19 mouse cellular contexts compared by ENCODE assay signal in the genomic region with DNA sequence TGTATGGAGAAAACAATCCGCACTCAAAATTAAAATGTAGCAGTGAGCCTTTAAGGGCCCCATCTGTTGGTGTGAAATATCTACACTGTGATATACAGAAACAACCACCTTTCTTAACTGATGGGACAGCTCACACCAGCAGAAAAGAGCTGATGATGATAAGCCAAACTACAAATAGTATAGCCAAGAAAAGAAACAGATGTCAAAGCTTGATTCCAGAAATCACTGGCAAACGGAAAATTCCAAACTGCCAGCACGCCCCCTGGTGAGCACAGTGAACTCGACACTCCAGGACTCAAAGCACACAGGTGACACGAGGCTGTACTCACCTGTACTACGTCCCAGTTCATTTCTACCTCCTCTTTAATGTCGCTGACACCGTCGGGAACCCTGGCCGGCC. TPM values are rescaled to one million over a fixed set of nuclear protein-coding genes. Genes with fewer than 3 reads are reported as not detected.
A peak's percentile ranks its signal among the peaks of the same experiment; 100 is the strongest.
DNase-seq lines count a peak whose midpoint lies in the region; ATAC-seq and TF ChIP-seq lines count a peak whose summit lies in the region.
"Had no signal": no experiment of that assay in that cellular context is flagged by ENCODE, and none has a peak within 500 bp of the region (broad histone marks: within the 10 kb centered on the region; RNA-seq: fewer than 3 reads in every experiment).

No protein-coding gene starts in this region.

- no peak overlapping the region for H3K4me3 ChIP-seq in heart, adult 2 months
- H3K4me3 ChIP-seq in liver, embryonic 14.5 days (ENCODE audit: insufficient read depth in 1 of 2, low read depth in 2 of 2, low read length in 2 of 2), result no peak overlapping the region
- H3K4me3 ChIP-seq in liver, postnatal 0 days (ENCODE audit: low read depth, low read length), result no peak overlapping the region
- H3K4me3 ChIP-seq in ES-E14 (ENCODE audit: insufficient read depth in 1 of 2, low read depth in 1 of 2, low read length in 2 of 2, poor library complexity in 1 of 2, severe bottlenecking in 1 of 2), result no peak overlapping the region
- H3K4me3 ChIP-seq: embryonic facial prominence, embryonic 15.5 days; forebrain, embryonic 15.5 days; heart, embryonic 15.5 days; hindbrain, embryonic 15.5 days; kidney, embryonic 15.5 days; neural tube, embryonic 12.5 days had no signal

- intact Hi-C loops in heart, adult 2 months (cut with DNase I), result no loop called here

- H3K27me3 ChIP-seq in heart, adult 2 months (ENCODE audit: control insufficient read depth, insufficient read depth, low read length), result no peaks in the 10 kb centered on the region
- H3K27me3 ChIP-seq in liver, embryonic 14.5 days (ENCODE audit: control insufficient read depth, insufficient read depth, low read length), result no peaks in the 10 kb centered on the region
- H3K27me3 ChIP-seq in liver, postnatal 0 days (ENCODE audit: insufficient read depth, low read length), result no peaks in the 10 kb centered on the region
- H3K27me3 ChIP-seq: embryonic facial prominence, embryonic 15.5 days; forebrain, embryonic 15.5 days; heart, embryonic 15.5 days; hindbrain, embryonic 15.5 days; kidney, embryonic 15.5 days; neural tube, embryonic 12.5 days had no signal

- no peaks in the 10 kb centered on the region for H3K36me3 ChIP-seq in heart, adult 2 months (ENCODE audit: control insufficient read depth, insufficient read depth, low read length)
- H3K36me3 ChIP-seq in liver, embryonic 14.5 days (replicated peaks; ENCODE audit: control insufficient read depth, insufficient read depth, low read depth), result peaks cover 22% of the 10 kb centered on the region
- H3K36me3 ChIP-seq in liver, postnatal 0 days (replicated peaks; ENCODE audit: insufficient read depth, low read length), result peaks cover 65% of the 10 kb centered on the region
- peaks cover 33% of the 10 kb centered on the region for H3K36me3 ChIP-seq in ES-E14 (ENCODE audit: control insufficient read depth, insufficient read depth, low read length, poor library complexity, severe bottlenecking)

- no peaks in the 10 kb centered on the region for H3K79me2 ChIP-seq in heart, adult 2 months (replicated peaks; ENCODE audit: control insufficient read depth, insufficient read depth, low read length)

- no peaks in the 10 kb centered on the region for H3K9me3 ChIP-seq in liver, embryonic 14.5 days (ENCODE audit: control insufficient read depth, low read length)
- H3K9me3 ChIP-seq in liver, postnatal 0 days (ENCODE audit: low read length), result no peaks in the 10 kb centered on the region
- H3K9me3 ChIP-seq in ES-E14 (ENCODE audit: control insufficient read depth, insufficient read depth, low read depth, low read length), result no peaks in the 10 kb centered on the region
- H3K9me3 ChIP-seq: embryonic facial prominence, embryonic 15.5 days; forebrain, embryonic 15.5 days; heart, embryonic 15.5 days; hindbrain, embryonic 15.5 days; kidney, embryonic 15.5 days; neural tube, embryonic 12.5 days had no signal

- H3K27ac ChIP-seq in heart, adult 2 months, result no peak overlapping the region
- no peak overlapping the region for H3K27ac ChIP-seq in liver, embryonic 14.5 days
- H3K27ac ChIP-seq in liver, postnatal 0 days (ENCODE audit: low read depth), result no peak overlapping the region
- peak overlapping the region; percentile 44; the same call in 1 of the 2 replicates for H3K27ac ChIP-seq in ES-E14 (ENCODE audit: insufficient read depth, low read depth, low read length, poor library complexity, severe bottlenecking)
- H3K27ac ChIP-seq: embryonic facial prominence, embryonic 15.5 days; forebrain, embryonic 15.5 days; heart, embryonic 15.5 days; hindbrain, embryonic 15.5 days; kidney, embryonic 15.5 days; neural tube, embryonic 12.5 days had no signal

- no peak for TF ChIP-seq EP300 in heart, adult 2 months (IDR thresholded peaks at IDR 0.05; ENCODE audit: insufficient read depth, low read depth, low read length)
- TF ChIP-seq EP300 in liver, embryonic 14.5 days (IDR thresholded peaks at IDR 0.05; ENCODE audit: low read depth), result no peak
- no peak for TF ChIP-seq EP300 in liver, postnatal 0 days (IDR thresholded peaks at IDR 0.05; ENCODE audit: low read depth)

- ATAC-seq in liver, embryonic 14.5 days (ENCODE audit: insufficient read depth), result no peak
- no peak for ATAC-seq in liver, postnatal 0 days
- peak; percentile 68 for ATAC-seq in megakaryocyte progenitor cell, adult 5-6 weeks (replicated peaks; ENCODE audit: poor library complexity)
- ATAC-seq: forebrain, embryonic 15.5 days had no signal

- TF ChIP-seq POLR2A in heart, adult 2 months (IDR thresholded peaks at IDR 0.05; ENCODE audit: insufficient read depth, low read depth, low read length), result no peak

- TF ChIP-seq CTCF in heart, adult 2 months (IDR thresholded peaks at IDR 0.05), result peak; percentile 6; the same call in 1 of the 2 replicates
- peak; percentile 33; the same call in 1 of the 2 replicates for TF ChIP-seq CTCF in liver, embryonic 14.5 days (IDR thresholded peaks at IDR 0.05; ENCODE audit: low read depth)
- TF ChIP-seq CTCF in liver, postnatal 0 days (IDR thresholded peaks at IDR 0.05; ENCODE audit: low read depth), result no peak

- H3K4me2 ChIP-seq in liver, embryonic 14.5 days (ENCODE audit: low read depth), result no peak overlapping the region
- no peak overlapping the region for H3K4me2 ChIP-seq in liver, postnatal 0 days (ENCODE audit: low read depth, low read length)
- H3K4me2 ChIP-seq: embryonic facial prominence, embryonic 15.5 days; forebrain, embryonic 15.5 days; heart, embryonic 15.5 days; hindbrain, embryonic 15.5 days; kidney, embryonic 15.5 days; neural tube, embryonic 12.5 days had no signal

- WGBS in heart, adult 2 months, result 81% methylated on average over 10 of the region's 10 CpGs
- whole genome bisulfite sequencing in liver, embryonic 14.5 days (ENCODE audit: insufficient replicate concordance), result 82% methylated on average over 10 of the region's 10 CpGs
- 85% methylated on average over 10 of the region's 10 CpGs for WGBS in liver, postnatal 0 days (ENCODE audit: insufficient replicate concordance)

- in situ Hi-C loops in ES-E14 (cut with MboI; ENCODE audit: low sequenced_read_pairs in 2 of 2, unreplicated experiment in 2 of 2), result no loop called here

- no peaks in the 10 kb centered on the region for H3K4me1 ChIP-seq in heart, adult 2 months (ENCODE audit: control insufficient read depth, insufficient read depth, low read length)
- H3K4me1 ChIP-seq in liver, embryonic 14.5 days (replicated peaks; ENCODE audit: control insufficient read depth in 2 of 2, insufficient read depth in 2 of 2, low read length in 1 of 2), result no peaks in the 10 kb centered on the region
- H3K4me1 ChIP-seq in liver, postnatal 0 days (ENCODE audit: insufficient read depth), result no peaks in the 10 kb centered on the region
- H3K4me1 ChIP-seq in ES-E14 (ENCODE audit: control insufficient read depth in 2 of 2, insufficient read depth in 2 of 2, low read length in 2 of 2, poor library complexity in 1 of 2), result peaks cover 2 to 10% of the 10 kb centered on the region in 2 experiments; a peak in 3 of 4 replicates
- H3K4me1 ChIP-seq: embryonic facial prominence, embryonic 15.5 days; forebrain, embryonic 15.5 days; heart, embryonic 15.5 days; hindbrain, embryonic 15.5 days; kidney, embryonic 15.5 days; neural tube, embryonic 12.5 days had no signal

- DNase-seq in heart, adult 2 months, result no peak
- no peak for DNase-seq in heart, adult 11 months
- no peak for DNase-seq in liver, embryonic 14.5 days (ENCODE audit: low read depth in 3 of 3, low spot score in 3 of 3)
- no peak for DNase-seq in liver, postnatal 0 days
- no peak for DNase-seq in ES-E14 (ENCODE audit: low read depth, low spot score)
- DNase-seq in spleen, postnatal 14 days (ENCODE audit: low spot score in 2 of 2), result no peak
- DNase-seq: cerebellum, postnatal 14 days; gastrocnemius, postnatal 14 days; layer of hippocampus, postnatal 36 days; lung, postnatal 14 days; midbrain, embryonic 14.5 days; thymus, adult 2 months had no signal

- H3K9ac ChIP-seq in heart, adult 2 months (ENCODE audit: low read depth, low read length), result no peak overlapping the region
- no peak overlapping the region for H3K9ac ChIP-seq in liver, embryonic 14.5 days (replicated peaks)
- H3K9ac ChIP-seq in liver, postnatal 0 days (replicated peaks), result no peak overlapping the region
- H3K9ac ChIP-seq in ES-E14 (ENCODE audit: insufficient read depth, low read depth, low read length, poor library complexity, severe bottlenecking), result no peak overlapping the region
- H3K9ac ChIP-seq: embryonic facial prominence, embryonic 15.5 days; forebrain, embryonic 15.5 days; heart, embryonic 15.5 days; hindbrain, embryonic 15.5 days; kidney, embryonic 15.5 days; neural tube, embryonic 12.5 days had no signal

TF ChIP-seq in ES-E14, 5 proteins besides CTCF, POLR2A, EP300 and RAD21:
- TF ChIP-seq ZC3H11A (IDR thresholded peaks at IDR 0.05; ENCODE audit: borderline replicate concordance, low read depth, low read length) (no peak), MAFK (IDR thresholded peaks at IDR 0.05; ENCODE audit: insufficient read depth, low read depth, low read length) (no peak), CHD2 (IDR thresholded peaks at IDR 0.05; ENCODE audit: low read depth, low read length) (no peak), ZNF384 (IDR thresholded peaks at IDR 0.05; ENCODE audit: low read depth, low read length) (no peak), HCFC1 (IDR thresholded peaks at IDR 0.05; ENCODE audit: borderline replicate concordance, insufficient read depth, low read length) (no peak)

RNA-seq across cellular contexts. Expression of a gene that starts 9.1 kb away (rescaled TPM):
- 10 to 100 TPM; 12.2 to 12.3 TPM for total RNA-seq in heart, adult 2 months (2021)
- polyA plus RNA-seq in heart, adult 2 months (2012; rRNA removed), result 2.7 and 4.1 TPM in 2 replicates
- 2.7 and 4.6 TPM in 2 replicates for polyA plus RNA-seq in liver, embryonic 14.5 days (2012; rRNA removed)
- 3.4 and 3.8 TPM in 2 replicates for polyA plus RNA-seq in liver, embryonic 14.5 days (2014; fragmentation: Nextera tagmentation; extraction: Ambion mirVana)
- 3.8 and 3.9 TPM in 2 replicates for polyA plus RNA-seq in liver, postnatal 0 days (2015; fragmentation: Nextera tagmentation; extraction: Ambion mirVana)
- 39.1 and 41.3 TPM in 2 replicates for total RNA-seq in ES-E14 (2012; rRNA removed)
- total RNA-seq in megakaryocyte progenitor cell, adult 5-6 weeks (2015), result 22.6 and 33.1 TPM in 2 replicates
- 22.9 and 25.8 TPM in 2 replicates for total RNA-seq in megakaryocyte progenitor cell, adult 5-6 weeks (2017)

RNA-seq across cellular contexts. Expression of a gene that starts 31.8 kb away (rescaled TPM):
- total RNA-seq in heart, adult 2 months (2021), result 10 to 100 TPM; 26.0 to 27.3 TPM
- polyA plus RNA-seq in heart, adult 2 months (2012; rRNA removed), result 6.1 and 8.1 TPM in 2 replicates
- 0.26 and 0.32 TPM in 2 replicates for polyA plus RNA-seq in liver, embryonic 14.5 days (2012; rRNA removed)
- 0.37 and 0.68 TPM in 2 replicates for polyA plus RNA-seq in liver, embryonic 14.5 days (2014; fragmentation: Nextera tagmentation; extraction: Ambion mirVana)
- polyA plus RNA-seq in liver, postnatal 0 days (2015; fragmentation: Nextera tagmentation; extraction: Ambion mirVana), result 1.9 and 2.0 TPM in 2 replicates
- total RNA-seq in ES-E14 (2012; rRNA removed), result 1.7 and 2.4 TPM in 2 replicates
- 4.2 and 4.8 TPM in 2 replicates for total RNA-seq in megakaryocyte progenitor cell, adult 5-6 weeks (2015)
- total RNA-seq in megakaryocyte progenitor cell, adult 5-6 weeks (2017), result 1.7 and 3.1 TPM in 2 replicates
